Mouse (Mus musculus): Measurements from ENCODE around the gene Sepsecs.

Gene Sepsecs

GRCm38 (mm10) chr5:52609672-52610071 is 59.8 kb downstream of the Sepsecs start:
- DNase-seq = no peak

- DNase-seq = no peak
These were observed 64.9 kb downstream of the Sepsecs start for GRCm38 (mm10) chr5:52604582-52605041.

GRCm38 (mm10) chr5:52590612-52591011 is 78.9 kb downstream of the Sepsecs start:
- DNase-seq = no peak
